13 mouse cellular contexts compared by ENCODE assay signal in genomic region chr4:136904767-136905539, GRCm38 (mm10). TPM values are rescaled to one million over a fixed set of nuclear protein-coding genes. Genes with fewer than 3 reads are reported as not detected.
DNase-seq lines count a peak whose midpoint lies in the region; ATAC-seq and TF ChIP-seq lines count a peak whose summit lies in the region.
"Had no signal": no experiment of that assay in that cellular context is flagged by ENCODE, and none has a peak within 500 bp of the region (broad histone marks: within the 10 kb centered on the region; RNA-seq: fewer than 3 reads in every experiment).

No protein-coding gene starts in this region.

- H3K36me3 ChIP-seq in kidney, postnatal 0 days (ENCODE audit: insufficient read depth, low read length): no peaks in the 10 kb centered on the region
- H3K36me3 ChIP-seq in forebrain, embryonic 13.5 days (ENCODE audit: poor library complexity, severe bottlenecking): no peaks in the 10 kb centered on the region
- no peaks in the 10 kb centered on the region for H3K36me3 ChIP-seq in midbrain, embryonic 10.5 days
- H3K36me3 ChIP-seq: heart, embryonic 13.5 days; liver, embryonic 12.5 days had no signal

- no peak for TF ChIP-seq CTCF in kidney, postnatal 0 days (IDR thresholded peaks at IDR 0.05; ENCODE audit: low read depth)

- 0 out of 2 replicates have a peak overlapping the region, but pooled peaks have one; percentile 4 for H3K4me3 ChIP-seq in kidney, postnatal 0 days (replicated peaks; ENCODE audit: low read depth, low read length)
- H3K4me3 ChIP-seq in forebrain, embryonic 13.5 days: peak overlapping the region; percentile 9; the same call in 1 of the 2 replicates
- peak overlapping the region; percentile 40 for H3K4me3 ChIP-seq in midbrain, embryonic 10.5 days
- H3K4me3 ChIP-seq: heart, embryonic 13.5 days; liver, embryonic 12.5 days had no signal

- H3K9me3 ChIP-seq in kidney, postnatal 0 days (replicated peaks; ENCODE audit: low read length): no peaks in the 10 kb centered on the region
- H3K9me3 ChIP-seq in forebrain, embryonic 13.5 days (replicated peaks): no peaks in the 10 kb centered on the region
- no peaks in the 10 kb centered on the region for H3K9me3 ChIP-seq in midbrain, embryonic 10.5 days (replicated peaks)
- H3K9me3 ChIP-seq: heart, embryonic 13.5 days; liver, embryonic 12.5 days had no signal

- no peak for ATAC-seq in kidney, postnatal 0 days (replicated peaks; ENCODE audit: low FRiP score, low read depth)
- peak; percentile 93 for ATAC-seq in forebrain, embryonic 13.5 days
- ATAC-seq: CD4-positive, CD25-positive, alpha-beta regulatory T cell, adult 4 months; liver, embryonic 12.5 days had no signal

- no peaks in the 10 kb centered on the region for H3K4me1 ChIP-seq in kidney, postnatal 0 days (replicated peaks; ENCODE audit: insufficient read depth, low read length)
- H3K4me1 ChIP-seq in forebrain, embryonic 13.5 days: peaks cover 21% of the 10 kb centered on the region
- peaks cover 16% of the 10 kb centered on the region for H3K4me1 ChIP-seq in midbrain, embryonic 10.5 days
- H3K4me1 ChIP-seq: heart, embryonic 13.5 days; liver, embryonic 12.5 days had no signal

- peaks cover 21% of the 10 kb centered on the region for H3K27me3 ChIP-seq in kidney, postnatal 0 days (ENCODE audit: insufficient read depth, low read length)
- peaks cover 44% of the 10 kb centered on the region for H3K27me3 ChIP-seq in forebrain, embryonic 13.5 days
- peaks cover 74% of the 10 kb centered on the region for H3K27me3 ChIP-seq in midbrain, embryonic 10.5 days (ENCODE audit: low read depth, poor library complexity, severe bottlenecking)

- no peak overlapping the region for H3K27ac ChIP-seq in kidney, postnatal 0 days
- peak overlapping the region; percentile 33 for H3K27ac ChIP-seq in forebrain, embryonic 13.5 days
- no peak overlapping the region; the same call in 1 of the 2 replicates for H3K27ac ChIP-seq in midbrain, embryonic 10.5 days (replicated peaks)
- H3K27ac ChIP-seq: heart, embryonic 13.5 days; liver, embryonic 12.5 days had no signal

- H3K4me2 ChIP-seq in kidney, postnatal 0 days (ENCODE audit: low read length): no peak overlapping the region
- H3K4me2 ChIP-seq in forebrain, embryonic 13.5 days: peak overlapping the region; percentile 50
- H3K4me2 ChIP-seq: heart, embryonic 13.5 days; liver, embryonic 12.5 days had no signal

- peak; percentile 12 for DNase-seq in kidney, postnatal 0 days (ENCODE audit: low spot score)
- no peak for DNase-seq in kidney, adult 18-20 months
- no peak for DNase-seq in midbrain, embryonic 10.5 days (ENCODE audit: low spot score)
- DNase-seq in retina, postnatal 1 day: peak; percentile 88
- no peak for DNase-seq in gastrocnemius, postnatal 36 days
- DNase-seq in c-Kit-positive CD71-positive TER-119-positive erythroid progenitor cells, embryonic 14.5 days (ENCODE audit: low spot score): no peak
- DNase-seq in spleen, postnatal 36 days (ENCODE audit: low spot score in 2 of 2): no peak
- DNase-seq: kidney, adult 2 months; lung, postnatal 4 days had no signal

- 2% methylated on average over 23 of the region's 23 CpGs for WGBS in kidney, postnatal 0 days
- under 1% methylated on average over 23 of the region's 23 CpGs for WGBS in forebrain, embryonic 13.5 days
- 1% methylated on average over 23 of the region's 23 CpGs for WGBS in midbrain, embryonic 10.5 days

- H3K9ac ChIP-seq in kidney, postnatal 0 days (ENCODE audit: low read depth, low read length): no peak overlapping the region
- peak overlapping the region; percentile 12; the same call in 1 of the 2 replicates for H3K9ac ChIP-seq in forebrain, embryonic 13.5 days
- H3K9ac ChIP-seq: heart, embryonic 13.5 days; liver, embryonic 12.5 days had no signal

- intact Hi-C loops in gastrocnemius, postnatal 36 days (cut with DNase I): loop anchor here (5.0 kb wide), 2 partner anchors 77 to 167 kb away; no protein-coding TSS in a partner anchor

RNA-seq across cellular contexts. Expression of gene C1qa, which starts 6.3 kb away (rescaled TPM):
- 30.2 and 35.8 TPM in 2 replicates for polyA plus RNA-seq in kidney, postnatal 0 days (2015; fragmentation: Nextera tagmentation; extraction: Ambion mirVana)
- 10.6 and 12.0 TPM in 2 replicates for polyA plus RNA-seq in forebrain, embryonic 13.5 days (2015; fragmentation: Nextera tagmentation; extraction: Ambion mirVana)
- polyA plus RNA-seq in midbrain, embryonic 10.5 days (2016; fragmentation: Nextera tagmentation; extraction: Ambion mirVana): 4.9 and 9.1 TPM in 2 replicates
- total RNA-seq in gastrocnemius, postnatal 36 days (2021): 10 to 100 TPM in 1 of 2 experiments, 1 to 10 TPM in 1; 8.9 to 13.5 TPM

RNA-seq across cellular contexts. Expression of gene C1qc, which starts 12.1 kb away (rescaled TPM):
- polyA plus RNA-seq in kidney, postnatal 0 days (2015; fragmentation: Nextera tagmentation; extraction: Ambion mirVana): 27.2 and 34.6 TPM in 2 replicates
- polyA plus RNA-seq in forebrain, embryonic 13.5 days (2015; fragmentation: Nextera tagmentation; extraction: Ambion mirVana): 8.0 and 8.3 TPM in 2 replicates
- polyA plus RNA-seq in midbrain, embryonic 10.5 days (2016; fragmentation: Nextera tagmentation; extraction: Ambion mirVana): 7.1 and 12.9 TPM in 2 replicates
- 10 to 100 TPM in 1 of 2 experiments, 1 to 10 TPM in 1; 7.8 to 12.1 TPM for total RNA-seq in gastrocnemius, postnatal 36 days (2021)

RNA-seq across cellular contexts. Expression of gene C1qb, which starts 19.0 kb away (rescaled TPM):
- 54.4 and 69.0 TPM in 2 replicates for polyA plus RNA-seq in kidney, postnatal 0 days (2015; fragmentation: Nextera tagmentation; extraction: Ambion mirVana)
- 19.1 and 20.4 TPM in 2 replicates for polyA plus RNA-seq in forebrain, embryonic 13.5 days (2015; fragmentation: Nextera tagmentation; extraction: Ambion mirVana)
- polyA plus RNA-seq in midbrain, embryonic 10.5 days (2016; fragmentation: Nextera tagmentation; extraction: Ambion mirVana): 20.6 and 32.4 TPM in 2 replicates
- total RNA-seq in gastrocnemius, postnatal 36 days (2021): 10 to 100 TPM in 1 of 2 experiments, 1 to 10 TPM in 1; 9.9 to 13.7 TPM

RNA-seq across cellular contexts. Expression of gene Epha8, which starts 51.7 kb away (rescaled TPM):
- polyA plus RNA-seq in kidney, postnatal 0 days (2015; fragmentation: Nextera tagmentation; extraction: Ambion mirVana): 0.24 and 0.63 TPM in 2 replicates
- polyA plus RNA-seq in forebrain, embryonic 13.5 days (2015; fragmentation: Nextera tagmentation; extraction: Ambion mirVana): 1.1 and 1.3 TPM in 2 replicates
- polyA plus RNA-seq in midbrain, embryonic 10.5 days (2016; fragmentation: Nextera tagmentation; extraction: Ambion mirVana): 3.9 and 6.9 TPM in 2 replicates
- total RNA-seq in gastrocnemius, postnatal 36 days (2021): not detected
- polyA plus RNA-seq: CD4-positive, CD25-positive, alpha-beta regulatory T cell, adult 4 months had no signal

Comparison
In these comparisons a context has a peak if more than half of its experiments do, and no peak if none do; other contexts are left out.
1. DNase-seq: peak in kidney, postnatal 0 days (single experiment) and retina, postnatal 1 day (single experiment); none in kidney, adult 18-20 months (single experiment), midbrain, embryonic 10.5 days (single experiment), gastrocnemius, postnatal 36 days (0 of 2), c-Kit-positive CD71-positive TER-119-positive erythroid progenitor cells, embryonic 14.5 days (single experiment) and spleen, postnatal 36 days (0 of 2).
2. Peak in every context shown above with its lines, with median percentiles within 50 percentile points of each other: H3K4me3 ChIP-seq.